Mouse (Mus musculus): ENCODE results near the gene Col8a2. TPM values are rescaled to one million over a fixed set of nuclear protein-coding genes. Genes with fewer than 3 reads are reported as not detected.

The Col8a2 gene
- polyA plus RNA-seq, 1 experiment: 0.50 TPM

DNA sequence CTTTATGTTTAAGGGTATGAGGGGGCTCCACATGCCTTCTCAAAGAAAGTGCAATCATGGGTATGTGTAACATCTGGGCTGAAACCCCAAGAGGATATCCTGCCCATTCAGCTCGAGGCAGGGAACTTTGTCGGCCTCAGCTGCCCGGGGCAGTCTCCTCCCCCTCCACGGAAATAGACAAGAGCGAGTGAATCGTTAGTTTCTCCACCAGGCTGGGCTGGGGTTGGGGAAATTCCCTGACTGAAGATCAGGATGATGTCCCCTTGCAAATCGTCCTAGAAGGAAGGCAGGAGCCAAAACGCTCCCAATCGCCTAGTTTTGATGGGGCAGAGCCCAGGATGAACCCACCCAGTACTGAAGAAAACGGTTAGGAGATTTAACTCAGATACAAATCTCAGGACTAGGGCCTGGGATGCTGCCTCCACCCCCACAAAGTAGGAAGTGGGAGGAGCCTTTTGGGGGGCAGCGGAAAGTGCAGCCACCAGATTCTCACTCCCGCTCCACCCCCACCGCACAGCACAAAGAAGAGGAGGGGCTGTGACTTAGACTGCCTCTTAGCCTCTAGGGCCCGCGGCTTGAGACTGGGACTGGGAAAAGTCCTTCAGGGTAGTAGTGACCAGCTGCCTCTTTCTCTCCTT, 27.0 kb upstream of the Col8a2 start:
- no peak for DNase-seq (ENCODE audit: extremely low spot score in 1 of 2, low spot score in 1 of 2)

DNA sequence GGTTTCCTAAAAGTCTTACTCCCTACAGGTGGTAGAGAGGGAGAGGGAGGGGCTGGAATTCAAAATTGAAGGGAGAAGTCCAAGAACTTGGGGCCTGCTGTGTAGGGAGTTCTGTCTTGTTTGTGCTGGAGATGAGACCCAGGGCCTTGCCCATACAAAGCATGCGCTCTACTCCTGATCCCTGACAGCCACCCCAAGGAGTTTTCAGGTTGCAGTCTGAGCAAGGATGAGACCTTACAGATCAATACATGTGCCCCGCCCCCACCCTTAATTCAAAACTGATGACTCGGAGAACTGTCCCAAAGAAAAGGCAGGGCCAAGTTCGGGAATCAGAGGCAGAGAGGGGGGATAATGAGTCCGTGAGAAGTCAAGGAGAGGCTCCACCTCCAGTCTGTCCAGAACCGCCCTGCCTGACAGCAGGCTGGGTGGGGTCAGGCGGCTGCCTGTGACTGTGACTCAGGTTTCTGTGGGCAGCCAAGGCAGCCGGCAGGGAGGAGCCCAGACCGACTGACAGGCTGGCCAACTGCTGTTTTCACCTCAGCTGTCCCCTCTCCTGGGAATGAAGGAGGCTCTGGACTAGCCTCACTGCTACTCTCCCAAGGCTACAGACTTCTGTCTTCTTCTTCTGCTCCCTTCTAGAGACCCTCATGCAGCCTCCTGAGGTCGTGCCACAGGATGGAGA, 25.9 kb upstream of the Col8a2 start:
- DNase-seq (ENCODE audit: extremely low spot score in 1 of 2, low spot score in 1 of 2): no peak

DNA sequence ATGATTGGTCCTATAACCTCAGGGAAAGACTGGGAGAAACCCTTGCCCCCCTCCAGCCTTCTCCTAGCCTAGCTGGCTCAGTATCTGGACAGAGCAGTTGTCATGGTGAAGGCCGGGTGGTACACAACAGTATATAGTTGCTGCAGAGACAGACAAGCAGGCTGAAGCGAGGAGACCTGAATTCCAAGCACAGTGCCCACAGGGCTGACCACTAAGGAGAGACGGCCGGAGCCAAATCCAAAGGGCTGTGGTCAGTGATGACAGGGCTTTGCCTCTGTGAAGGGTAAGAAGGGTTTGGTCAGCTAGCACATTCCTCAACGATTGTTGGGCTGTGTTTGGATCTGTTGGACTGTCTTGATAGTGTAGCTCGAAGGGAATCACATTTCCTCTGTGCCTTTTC, 25.3 kb upstream of the Col8a2 start:
- DNase-seq (ENCODE audit: extremely low spot score in 1 of 2, low spot score in 1 of 2): no peak

DNA sequence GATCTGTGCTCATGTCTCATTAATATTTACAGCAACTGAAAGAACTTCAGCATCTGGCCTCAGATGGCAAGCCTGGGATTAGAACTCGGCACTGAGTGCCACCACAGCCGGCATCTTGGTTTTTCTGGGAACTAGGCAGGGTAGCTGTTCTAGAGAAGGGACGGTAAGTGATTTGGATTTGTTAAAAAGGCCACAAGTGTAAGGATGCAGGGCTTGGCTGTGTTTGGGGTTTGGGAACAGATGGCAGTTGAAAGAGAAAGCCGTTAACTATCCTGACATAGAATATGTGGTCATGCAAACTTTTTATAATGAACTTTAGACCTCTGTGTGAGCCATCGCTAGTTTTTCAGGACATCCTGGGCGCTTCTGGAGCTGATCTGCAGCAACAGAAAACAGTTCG, 24.9 kb upstream of the Col8a2 start:
- DNase-seq (ENCODE audit: extremely low spot score in 1 of 2, low spot score in 1 of 2): no peak

DNA sequence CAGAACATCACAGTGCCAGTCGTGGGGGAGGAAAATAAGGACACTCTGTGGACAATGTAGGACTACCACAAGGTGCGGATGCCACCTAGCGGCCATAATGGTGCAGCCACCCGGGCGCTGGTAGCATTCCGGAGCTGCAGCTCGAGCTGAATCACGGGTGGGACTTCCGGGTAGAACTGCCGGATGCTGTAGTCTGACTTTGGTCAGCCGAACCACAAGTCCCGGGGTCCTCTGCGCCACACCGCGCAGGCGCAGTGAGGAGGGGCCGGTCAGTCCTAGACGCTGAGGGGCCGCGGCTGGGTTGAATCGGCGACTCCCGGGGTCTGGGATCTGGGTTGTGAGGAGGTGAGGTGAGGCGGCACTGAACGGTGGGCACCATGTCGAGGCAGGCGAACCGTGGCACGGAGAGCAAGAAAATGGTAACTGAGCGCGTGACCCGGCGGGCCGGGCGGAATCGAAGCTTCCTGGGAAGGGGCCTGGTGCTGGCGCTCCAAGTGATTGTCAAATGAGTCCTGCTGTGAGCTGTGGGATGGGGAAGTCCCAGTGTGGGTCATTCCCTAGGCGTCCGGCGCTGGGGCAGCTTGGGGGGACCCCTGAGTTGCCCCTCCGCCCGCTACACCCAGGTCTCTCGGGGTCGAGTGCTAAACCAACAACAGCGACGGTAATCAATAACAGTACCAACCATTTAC, 24.3 kb upstream of the Col8a2 start, which contains the start of gene Trappc3:
Gene Trappc3 (plus strand): TSS at position 207 of the 689 bp plus-strand sequence.
- DNase-seq (ENCODE audit: extremely low spot score in 1 of 2, low spot score in 1 of 2): peak; percentile 99 to 100

DNA sequence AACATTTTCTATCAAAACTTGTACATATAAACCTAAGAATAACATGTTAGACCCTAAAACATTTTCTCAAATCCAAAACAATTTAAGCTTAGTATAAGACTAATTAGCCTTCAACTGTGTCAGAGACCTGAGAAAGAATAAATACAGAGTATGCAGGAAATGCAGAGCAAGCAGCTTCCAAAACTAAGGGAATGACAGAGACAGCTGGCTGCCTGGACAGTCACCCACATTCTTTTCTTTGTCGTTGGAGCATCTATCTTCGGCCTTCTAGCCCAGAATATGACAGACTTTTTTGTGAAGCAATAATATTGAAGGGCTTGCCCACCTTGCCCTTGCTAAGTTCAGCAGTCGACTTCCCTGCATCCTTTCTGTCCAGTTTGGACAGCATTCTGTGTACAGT, 17.3 kb upstream of the Col8a2 start:
- no peak for DNase-seq (ENCODE audit: extremely low spot score in 1 of 2, low spot score in 1 of 2)

DNA sequence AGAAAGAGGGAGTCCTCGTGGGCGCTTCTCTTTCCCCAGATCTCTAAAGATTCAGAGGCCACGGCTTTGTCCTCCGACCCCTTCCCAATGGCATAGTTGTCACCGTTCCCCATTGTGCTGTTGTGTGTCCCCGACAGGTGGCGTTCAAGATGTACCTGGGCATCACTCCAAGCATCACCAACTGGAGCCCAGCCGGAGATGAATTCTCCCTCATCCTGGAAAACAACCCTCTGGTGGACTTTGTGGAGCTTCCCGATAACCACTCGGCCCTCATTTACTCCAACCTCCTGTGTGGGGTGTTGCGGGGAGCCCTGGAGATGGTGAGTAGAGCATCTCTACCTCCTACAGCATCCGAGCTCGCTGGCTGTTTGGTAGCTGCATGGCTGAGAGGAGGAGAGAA, 12.8 kb upstream of the Col8a2 start:
- no peak for DNase-seq (ENCODE audit: extremely low spot score in 1 of 2, low spot score in 1 of 2)

DNA sequence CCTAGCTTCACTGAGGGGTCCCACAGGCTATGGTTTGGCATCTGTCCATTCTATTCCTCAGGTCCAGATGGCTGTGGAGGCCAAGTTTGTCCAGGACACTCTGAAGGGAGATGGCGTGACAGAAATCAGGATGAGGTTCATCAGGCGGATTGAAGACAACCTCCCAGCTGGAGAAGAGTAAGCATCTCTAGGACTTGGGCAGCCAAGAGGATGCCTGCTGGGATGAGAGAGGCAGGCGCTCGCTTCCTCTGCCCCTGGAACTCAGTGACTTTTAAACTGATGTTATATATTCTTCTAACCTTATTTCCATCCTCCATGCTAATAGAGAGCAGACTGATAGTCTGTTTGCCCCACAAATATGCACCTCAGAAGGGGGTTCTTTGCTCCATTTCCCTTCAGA, 11.5 kb upstream of the Col8a2 start:
- no peak for DNase-seq (ENCODE audit: extremely low spot score in 1 of 2, low spot score in 1 of 2)

DNA sequence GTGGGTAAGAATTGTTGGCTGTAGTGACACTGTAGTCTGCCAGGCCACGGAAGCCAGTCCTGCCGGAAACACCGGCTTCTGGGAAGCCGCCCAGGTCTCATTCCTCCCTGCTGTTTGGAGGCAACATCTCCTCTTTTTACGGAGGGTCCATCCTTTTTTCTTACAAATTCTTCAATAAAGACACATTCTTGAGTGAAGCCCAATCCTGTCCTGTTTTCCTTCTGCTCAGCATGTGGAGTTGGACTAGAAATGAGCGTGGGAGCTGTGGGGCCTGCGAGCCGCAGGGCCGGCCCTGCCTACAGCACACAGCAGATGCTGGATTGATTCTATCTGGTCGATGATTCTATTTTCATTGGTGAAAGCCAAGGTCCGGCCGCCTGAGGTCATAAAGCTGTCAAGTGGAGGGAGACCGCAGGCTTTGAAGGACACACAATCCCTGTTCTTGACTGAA, 10.9 kb upstream of the Col8a2 start:
- no peak for DNase-seq (ENCODE audit: extremely low spot score in 1 of 2, low spot score in 1 of 2)

DNA sequence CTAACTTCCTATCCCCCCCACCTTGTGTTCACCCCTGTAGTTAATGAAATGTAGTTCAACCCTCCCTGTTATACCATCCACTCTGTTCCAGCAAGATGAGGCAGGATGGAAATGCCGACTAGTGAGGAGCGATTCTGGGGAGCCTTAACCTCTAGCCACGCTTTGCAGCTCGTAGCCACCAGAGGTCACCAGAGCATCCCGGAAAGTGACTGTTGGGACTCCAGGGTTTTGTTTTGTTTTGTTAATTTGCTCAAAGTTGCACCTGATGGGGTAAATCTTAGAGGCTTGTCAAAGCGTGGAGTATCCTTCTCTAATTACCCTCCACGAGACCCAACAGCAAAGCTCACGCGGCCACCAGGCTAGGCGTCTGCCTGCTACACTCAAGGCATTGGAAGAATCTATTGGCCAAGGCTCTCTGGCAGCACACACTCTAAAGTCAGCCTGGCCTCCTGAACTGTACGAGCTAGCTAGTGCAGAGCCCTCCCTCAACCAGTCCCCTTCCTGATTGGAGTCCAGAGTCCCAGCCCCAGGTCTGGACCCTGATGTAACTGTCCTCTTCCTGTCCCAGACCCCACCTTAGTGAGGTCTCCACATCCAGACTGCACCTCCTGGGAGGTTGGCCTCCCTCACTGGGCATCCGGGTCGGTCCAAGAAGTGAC, 8.6 kb upstream of the Col8a2 start:
- DNase-seq (ENCODE audit: extremely low spot score in 1 of 2, low spot score in 1 of 2): no peak

DNA sequence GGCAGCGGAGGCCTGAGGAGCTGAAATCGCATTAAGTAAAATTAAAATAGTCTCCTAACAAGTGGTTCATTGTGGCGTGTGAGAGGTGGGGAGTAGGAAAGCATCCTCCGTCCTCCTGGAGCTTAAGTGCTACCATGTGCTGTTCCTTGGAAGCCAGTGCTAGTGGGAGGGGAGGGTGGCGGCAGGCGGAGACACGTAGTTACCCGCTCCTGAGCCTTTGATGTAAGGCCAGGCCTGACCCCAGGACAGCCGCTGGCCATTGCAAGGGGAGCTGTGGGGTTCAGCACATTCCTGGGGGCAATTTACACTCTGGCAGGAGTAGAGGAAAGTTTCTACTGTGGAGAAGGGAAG, 8.1 kb upstream of the Col8a2 start:
- no peak for DNase-seq (ENCODE audit: extremely low spot score in 1 of 2, low spot score in 1 of 2)

DNA sequence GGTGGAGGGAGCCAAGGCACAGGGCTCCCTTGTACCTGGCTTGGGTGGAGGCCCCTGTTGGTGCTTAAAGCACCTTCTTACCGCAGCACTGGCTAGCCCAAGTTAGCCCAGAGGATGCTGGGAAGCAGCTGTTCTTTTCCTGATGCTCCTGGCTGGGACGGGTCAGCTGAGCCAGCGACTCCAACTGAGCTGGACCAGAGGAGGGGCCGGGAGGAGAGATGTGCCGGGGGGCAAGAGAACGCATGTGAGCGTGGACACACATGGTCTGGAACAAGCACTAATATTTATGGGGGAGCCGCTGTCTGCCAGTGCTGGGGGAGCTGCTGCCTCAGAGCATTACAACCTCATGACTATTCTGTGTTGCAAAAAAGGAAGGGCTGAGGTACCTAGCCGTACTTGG, 7.6 kb upstream of the Col8a2 start:
- no peak for DNase-seq (ENCODE audit: extremely low spot score in 1 of 2, low spot score in 1 of 2)

DNA sequence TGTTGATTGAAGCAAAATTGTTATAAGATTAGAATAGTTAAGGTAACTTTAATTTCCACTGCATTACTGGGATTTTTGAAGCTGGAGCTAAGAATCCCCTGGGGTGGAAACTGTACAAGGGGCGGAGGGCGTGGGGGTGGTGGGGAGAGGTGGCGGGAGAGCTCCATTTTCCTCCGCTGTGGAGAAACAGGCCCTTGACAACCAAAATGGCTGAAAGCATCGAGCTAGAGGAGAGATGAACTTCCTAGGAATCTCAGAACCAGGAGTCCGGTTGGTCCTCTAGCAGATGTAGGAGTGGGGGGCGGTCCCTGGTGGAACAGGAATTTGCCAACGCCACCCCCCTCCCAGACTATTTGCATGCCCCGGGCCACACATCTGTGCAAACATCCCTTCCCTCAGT, 4.9 kb upstream of the Col8a2 start:
- no peak for DNase-seq (ENCODE audit: extremely low spot score in 1 of 2, low spot score in 1 of 2)

DNA sequence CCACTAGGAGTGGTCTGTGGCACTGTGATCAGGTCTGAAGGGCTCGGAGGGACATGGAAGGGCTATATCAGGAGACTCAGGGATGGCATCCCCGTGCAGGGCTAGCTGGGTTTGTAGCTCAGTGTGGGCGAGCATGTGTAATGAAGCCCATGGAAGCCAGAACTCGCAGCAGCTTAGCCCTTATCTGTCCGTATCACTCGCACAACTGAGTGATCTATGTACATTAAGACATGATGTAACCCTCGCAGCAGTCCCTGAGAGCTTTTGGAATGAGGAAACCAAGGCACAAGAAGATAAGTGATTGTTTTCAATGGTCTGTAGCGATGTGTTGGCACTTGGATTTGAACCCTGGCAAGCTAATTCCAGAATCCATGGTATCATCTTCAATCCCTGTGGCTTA, 3.0 kb upstream of the Col8a2 start:
- no peak for DNase-seq (ENCODE audit: extremely low spot score in 1 of 2, low spot score in 1 of 2)

DNA sequence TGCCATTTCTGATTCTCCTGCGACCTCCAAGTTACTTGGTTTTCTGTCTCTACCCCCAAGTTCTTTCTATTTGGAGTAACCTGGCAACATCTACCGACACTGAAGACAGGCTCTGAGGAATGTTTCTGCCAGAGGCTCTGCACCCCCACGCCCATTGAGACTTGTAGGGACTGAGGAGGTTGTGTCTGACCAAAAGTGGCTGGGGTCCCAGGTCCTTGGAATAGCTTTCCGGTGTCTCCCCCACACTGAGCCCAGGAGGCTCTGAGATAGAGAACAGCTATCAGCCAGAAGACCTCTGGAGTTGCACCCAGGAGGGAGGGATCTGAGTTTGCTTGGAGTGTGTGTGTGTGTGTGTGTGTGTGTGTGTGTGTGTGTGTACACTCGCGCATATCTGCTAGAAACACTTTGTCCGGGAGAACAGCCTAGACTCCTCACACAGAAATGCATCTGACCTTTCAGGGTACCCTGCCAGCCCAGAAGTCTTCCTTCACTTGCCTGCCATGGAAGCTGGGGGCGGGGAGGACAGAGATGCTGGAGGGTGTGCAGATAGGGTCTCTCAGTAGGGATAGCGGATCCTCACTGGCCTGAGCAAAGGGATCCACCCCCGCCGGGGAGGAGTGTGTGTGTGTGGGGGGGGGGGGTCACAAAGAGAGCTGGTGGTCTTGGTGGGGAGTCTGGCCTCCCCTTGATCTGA, 856 bp downstream of the Col8a2 start:
- no peak for DNase-seq (ENCODE audit: extremely low spot score in 1 of 2, low spot score in 1 of 2)

DNA sequence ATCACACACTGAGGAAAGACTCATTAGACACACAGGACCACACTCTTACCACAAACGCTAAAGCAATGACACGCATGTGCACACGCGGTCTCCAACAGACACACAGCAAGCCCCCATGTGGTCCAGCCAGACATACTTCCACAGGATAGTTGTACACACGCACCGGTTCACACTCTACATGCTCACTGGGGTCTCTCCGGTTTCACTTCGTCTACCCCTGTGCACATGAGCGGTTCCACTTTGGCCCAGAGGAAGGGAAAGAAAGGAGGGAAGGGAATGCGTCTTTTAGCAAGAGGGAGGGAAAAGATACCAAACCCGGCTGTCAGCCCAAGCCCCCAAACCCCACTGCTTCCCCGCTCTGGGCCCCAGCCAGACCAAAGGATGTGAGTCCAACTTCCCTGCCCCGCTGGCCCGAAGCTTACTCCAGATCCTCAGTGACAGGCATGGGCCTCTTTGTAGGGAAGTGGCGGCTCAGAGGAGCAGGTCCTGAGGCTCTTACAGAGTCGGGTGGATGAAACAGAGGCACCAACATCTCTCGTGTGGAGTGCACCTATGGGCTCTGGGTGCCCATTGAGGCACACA, 1.6 kb downstream of the Col8a2 start:
- DNase-seq (ENCODE audit: extremely low spot score in 1 of 2, low spot score in 1 of 2): no peak

DNA sequence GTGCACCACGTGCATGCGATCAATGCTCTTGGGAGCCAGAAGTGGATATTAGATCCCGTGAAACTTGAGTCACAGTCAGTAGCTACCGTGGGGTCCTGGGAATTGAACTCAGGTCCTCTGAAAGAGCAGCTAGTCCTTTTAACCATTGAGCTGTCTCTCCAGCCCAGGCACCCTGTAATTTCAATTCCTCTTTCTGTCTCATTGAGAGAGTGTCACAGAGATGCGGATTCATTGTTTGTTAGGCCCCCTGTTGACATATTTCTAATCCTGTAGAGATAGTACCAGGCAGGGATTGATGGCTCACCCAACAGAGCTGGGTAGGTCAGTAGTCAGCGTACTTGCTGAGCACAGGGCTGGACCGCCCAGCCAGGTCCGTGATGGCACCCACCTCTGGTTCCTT, 3.7 kb downstream of the Col8a2 start:
- DNase-seq (ENCODE audit: extremely low spot score in 1 of 2, low spot score in 1 of 2): no peak

DNA sequence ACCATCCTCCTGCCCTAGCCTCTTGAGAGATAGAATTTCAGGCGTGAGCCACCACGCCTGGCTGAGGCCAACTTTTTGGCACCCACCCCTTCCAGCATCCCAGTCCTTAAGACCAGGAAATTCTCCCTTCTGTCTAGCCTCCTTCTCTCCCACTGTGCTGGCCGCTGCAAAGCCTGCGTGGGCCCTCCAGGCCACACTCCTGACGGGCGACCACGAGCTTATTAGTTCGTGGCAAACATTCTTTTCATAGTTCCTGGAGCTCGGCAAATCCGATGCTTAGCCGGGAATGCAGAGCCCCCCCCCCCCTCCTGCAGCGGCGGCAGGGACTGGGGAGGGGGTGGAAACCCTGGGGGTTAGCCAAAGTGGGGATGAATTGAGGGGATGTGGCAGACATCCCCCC, 4.6 kb downstream of the Col8a2 start:
- DNase-seq (ENCODE audit: extremely low spot score in 1 of 2, low spot score in 1 of 2): no peak

DNA sequence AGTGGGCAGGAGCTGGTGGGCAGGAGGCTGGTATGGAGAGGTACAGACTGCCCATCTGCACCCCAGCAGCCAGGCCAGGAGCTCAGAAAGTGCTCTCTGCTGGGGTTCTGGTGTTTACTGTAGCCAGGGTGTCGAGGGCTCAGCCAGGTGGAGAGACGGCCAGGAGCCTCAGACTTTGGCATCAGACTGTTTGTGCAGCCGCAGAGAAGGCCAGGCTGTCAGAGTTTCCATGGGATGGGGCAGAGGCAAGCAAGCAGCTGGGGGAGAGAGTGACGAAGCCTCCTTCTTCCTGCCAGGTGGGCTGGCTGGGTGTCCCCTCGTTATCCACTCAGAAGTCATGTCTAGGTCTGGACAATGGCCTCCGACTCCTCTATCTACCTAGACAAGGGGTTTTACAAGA, 8.6 kb downstream of the Col8a2 start:
- no peak for DNase-seq (ENCODE audit: extremely low spot score in 1 of 2, low spot score in 1 of 2)

DNA sequence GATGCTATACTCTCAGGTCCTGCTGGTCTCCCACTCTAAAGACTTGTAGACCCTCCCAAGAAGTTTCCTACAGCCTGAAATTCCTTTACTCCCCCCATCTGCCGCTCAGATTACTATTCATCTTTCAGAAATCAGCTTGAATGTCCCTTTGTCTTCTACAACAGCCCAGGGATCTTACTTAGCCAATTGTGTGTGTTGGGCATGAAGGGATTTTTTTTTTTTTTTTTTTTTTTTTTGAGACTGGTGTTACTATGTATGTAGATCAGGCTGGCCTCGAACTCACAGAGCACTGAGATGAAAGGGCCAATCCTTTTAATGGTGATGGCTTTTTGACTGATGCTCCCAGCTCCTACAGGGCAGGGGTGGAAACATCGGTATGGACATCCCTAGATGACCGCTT, 9.3 kb downstream of the Col8a2 start:
- no peak for DNase-seq (ENCODE audit: extremely low spot score in 1 of 2, low spot score in 1 of 2)
